Mouse (Mus musculus) testis, adult 2 months (tissue): ENCODE results near the gene Ifit3b.

Experiments used
- CTCF ChIP-seq: fragments of 200-500 bp; IDR thresholded peaks from 2 replicates; pipeline ENCODE4 v1.5.1; 2012; ENCODE audit warnings: low read depth, mild to moderate bottlenecking, inconsistent platforms, low read length, moderate library complexity; ENCODE audit not compliant: control insufficient read depth, insufficient read depth, insufficient replicate concordance
- POLR2A ChIP-seq: fragments of 200-500 bp; IDR thresholded peaks from 2 replicates; pipeline ENCODE4 v1.6.1; 2012; ENCODE audit warnings: low read depth, mild to moderate bottlenecking, inconsistent platforms, low read length, moderate library complexity; ENCODE audit not compliant: control insufficient read depth

DNA sequence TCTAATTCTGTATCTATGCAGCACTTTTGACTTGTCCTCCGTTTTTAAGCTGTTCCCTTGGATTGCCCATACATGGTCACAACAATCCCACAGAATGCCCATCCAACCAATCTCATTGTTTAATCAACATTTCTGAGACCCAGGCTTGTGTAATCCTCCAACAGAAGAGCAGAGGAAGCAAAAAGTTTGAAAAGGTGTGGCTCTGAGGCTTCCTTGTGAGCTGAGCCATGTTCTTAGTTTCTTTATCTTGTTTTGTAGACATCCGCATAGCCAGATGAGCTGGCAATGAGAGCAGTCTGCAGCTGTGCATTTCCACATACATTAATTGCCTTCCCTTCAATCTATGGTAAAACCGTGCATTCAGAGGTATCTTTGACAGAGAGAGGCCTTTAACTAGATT is 2.3 kb upstream of the Ifit3b start:
- TF ChIP-seq CTCF (no peak), POLR2A (no peak)
